Mouse (Mus musculus): ENCODE data around the gene Ppp1r3d.

GRCm38 (mm10) chr2:178450236-178450635 is 36.0 kb upstream of the Ppp1r3d start:
- TF ChIP-seq CTCF (IDR thresholded peaks at IDR 0.05; ENCODE audit: low read depth) (no peak), EP300 (IDR thresholded peaks at IDR 0.05; ENCODE audit: low read depth) (no peak)
